In the genomic region with DNA sequence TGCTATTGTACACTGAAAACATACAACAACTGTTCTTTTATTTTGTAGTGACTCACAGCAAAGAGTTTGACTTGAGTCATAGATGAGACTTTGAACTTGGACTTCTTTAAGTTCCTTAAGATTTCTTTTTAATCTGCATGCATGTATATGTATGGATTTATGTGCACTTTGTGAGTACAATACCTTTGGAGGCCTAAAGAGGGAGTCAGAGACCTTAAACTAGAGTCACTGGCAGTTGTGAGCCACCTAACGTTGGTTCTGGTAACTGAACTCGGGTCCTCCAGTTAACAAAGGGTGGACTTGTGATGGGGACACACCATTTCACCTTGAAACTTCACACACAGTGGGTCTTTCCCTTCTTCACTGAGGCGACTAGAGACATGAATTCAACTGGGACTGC, we compare ENCODE assay signal across 18 mouse cellular contexts.
"Had no signal": no experiment of that assay in that cellular context is flagged by ENCODE, and none has a peak within 500 bp of the region (broad histone marks: within the 10 kb centered on the region; RNA-seq: fewer than 3 reads in every experiment).

No protein-coding gene starts in this region.

- H3K4me3 ChIP-seq: midbrain, embryonic 10.5 days; midbrain, embryonic 12.5 days; myocyte; neural tube, embryonic 13.5 days; neural tube, embryonic 15.5 days had no signal

- H3K27ac ChIP-seq: midbrain, embryonic 10.5 days; midbrain, embryonic 12.5 days; neural tube, embryonic 13.5 days had no signal

- H3K27me3 ChIP-seq: midbrain, embryonic 12.5 days; neural tube, embryonic 13.5 days; neural tube, embryonic 15.5 days had no signal

- DNase-seq: lung, embryonic 14.5 days; lung, postnatal 10 days; lung, postnatal 4 days; midbrain, embryonic 14.5 days; retina, postnatal 1 day; right cerebral cortex, adult 18-20 months; right cerebral cortex, postnatal 25 days; right cerebral cortex, postnatal 4 days; spleen, adult 18-20 months; thymus, adult 18-20 months; thymus, postnatal 14 days; thymus, postnatal 36 days had no signal

- H3K4me2 ChIP-seq: lung, embryonic 14.5 days; midbrain, embryonic 12.5 days; neural tube, embryonic 13.5 days; neural tube, embryonic 15.5 days had no signal

- H3K9ac ChIP-seq: lung, embryonic 14.5 days; midbrain, embryonic 12.5 days; neural tube, embryonic 13.5 days; neural tube, embryonic 15.5 days had no signal

- H3K9me3 ChIP-seq: midbrain, embryonic 12.5 days; neural tube, embryonic 13.5 days; neural tube, embryonic 15.5 days had no signal

- ATAC-seq: midbrain, embryonic 16.5 days had no signal
